Mouse (Mus musculus): ENCODE measurements at regions not wholly inside any gene's neighbourhood (a gene's known extent, or its start where the extent isn't known, plus 50 kb on each side); places are given as distances from the start of the nearest gene placed in this dataset.

- ATAC-seq (ENCODE audit: insufficient read depth, low read depth), result no peak
Observed at GRCm38 (mm10) chr15:52836896-52837295, 1047.8 kb upstream of the Gm7489 start.

DNA sequence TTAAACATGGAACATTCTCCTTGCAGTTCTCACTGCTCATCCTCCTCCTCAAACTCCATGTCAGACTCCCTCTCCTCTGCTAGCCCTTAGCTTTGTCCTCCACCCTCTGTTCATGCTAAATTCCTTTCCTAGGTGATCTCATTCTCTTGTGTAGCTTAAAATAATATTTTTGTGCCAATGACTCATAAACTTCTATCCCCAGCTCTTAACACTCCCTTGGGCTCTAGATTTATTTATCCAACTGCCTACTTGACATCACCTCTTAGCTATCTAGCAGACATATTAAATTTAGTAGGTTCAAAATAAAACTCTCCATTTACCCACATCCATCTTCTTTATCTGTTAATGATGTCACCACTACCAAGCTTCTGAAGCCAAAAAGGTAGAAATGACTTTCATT lies 1036.6 kb upstream of the Gm7489 start:
- H3K27me3 ChIP-seq (ENCODE audit: control insufficient read depth, insufficient read depth, low read length), result no peaks in the 10 kb centered on the region
- no peak overlapping the region for H3K4me3 ChIP-seq (ENCODE audit: low read depth, low read length)
- DNase-seq (ENCODE audit: low spot score), result no peak
- H3K27ac ChIP-seq (ENCODE audit: low read depth), result no peak overlapping the region
- no peaks in the 10 kb centered on the region for H3K36me3 ChIP-seq (replicated peaks; ENCODE audit: control insufficient read depth, insufficient read depth, low read length)
- no peak for ATAC-seq (ENCODE audit: insufficient read depth, low read depth)
- no peak overlapping the region for H3K4me2 ChIP-seq (ENCODE audit: low read depth, low read length)
- TF ChIP-seq CTCF (IDR thresholded peaks at IDR 0.05; ENCODE audit: low read depth) (no peak), EP300 (IDR thresholded peaks at IDR 0.05; ENCODE audit: low read depth) (no peak)
- no peaks in the 10 kb centered on the region for H3K9me3 ChIP-seq (replicated peaks; ENCODE audit: control insufficient read depth, low read length)
- no peaks in the 10 kb centered on the region for H3K4me1 ChIP-seq (ENCODE audit: control insufficient read depth, insufficient read depth)
- H3K9ac ChIP-seq (replicated peaks; ENCODE audit: low read depth, low read length), result no peak overlapping the region

More at GRCm38 (mm10) chr15:52836896-52837295, 1047.8 kb upstream of the Gm7489 start:
- H3K27me3 ChIP-seq (ENCODE audit: control insufficient read depth, insufficient read depth, low read length), result no peaks in the 10 kb centered on the region
- H3K9me3 ChIP-seq (replicated peaks; ENCODE audit: control insufficient read depth, low read length), result no peaks in the 10 kb centered on the region
- H3K4me1 ChIP-seq (ENCODE audit: control insufficient read depth, insufficient read depth), result no peaks in the 10 kb centered on the region
- H3K4me3 ChIP-seq (ENCODE audit: low read depth, low read length), result no peak overlapping the region
- no peak for DNase-seq (ENCODE audit: low spot score)
- H3K9ac ChIP-seq (replicated peaks; ENCODE audit: low read depth, low read length), result no peak overlapping the region
- H3K36me3 ChIP-seq (replicated peaks; ENCODE audit: control insufficient read depth, insufficient read depth, low read length), result no peaks in the 10 kb centered on the region
- no peak overlapping the region for H3K27ac ChIP-seq (ENCODE audit: low read depth)
- no peak for TF ChIP-seq CTCF (IDR thresholded peaks at IDR 0.05; ENCODE audit: low read depth)
- no peak for TF ChIP-seq EP300 (IDR thresholded peaks at IDR 0.05; ENCODE audit: low read depth)
- H3K4me2 ChIP-seq (ENCODE audit: low read depth, low read length), result no peak overlapping the region
- 85% methylated on average over 2 of the region's 2 CpGs for WGBS

DNA sequence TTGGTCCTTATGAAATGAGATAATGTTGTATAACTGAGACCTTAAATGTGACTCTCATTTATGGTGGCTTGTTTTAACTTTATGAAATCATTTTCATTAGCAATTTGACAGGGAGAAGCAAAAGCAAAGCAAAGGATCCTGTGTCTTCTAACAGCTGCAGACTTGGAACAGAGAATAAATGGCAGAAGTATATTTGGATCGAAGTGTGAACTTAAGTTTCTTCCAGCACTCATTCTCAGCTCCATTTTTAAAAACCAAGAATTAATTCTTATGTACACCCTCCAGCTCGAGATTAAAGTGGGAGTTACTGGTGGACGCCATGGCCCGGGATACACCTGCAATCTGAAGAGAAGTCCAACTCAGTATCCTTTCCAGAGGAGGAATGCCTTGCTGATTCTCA lies 1026.0 kb upstream of the Gm7489 start:
- Histone ChIP-seq H3K4me1 (ENCODE audit: control insufficient read depth, insufficient read depth) (no peaks in the 10 kb centered on the region), H3K9me3 (replicated peaks; ENCODE audit: control insufficient read depth, low read length) (no peaks in the 10 kb centered on the region), H3K27me3 (ENCODE audit: control insufficient read depth, insufficient read depth, low read length) (no peaks in the 10 kb centered on the region), H3K36me3 (replicated peaks; ENCODE audit: control insufficient read depth, insufficient read depth, low read length) (no peaks in the 10 kb centered on the region), H3K9ac (replicated peaks; ENCODE audit: low read depth, low read length) (no peak overlapping the region), H3K27ac (ENCODE audit: low read depth) (no peak overlapping the region), H3K4me3 (ENCODE audit: low read depth, low read length) (no peak overlapping the region), H3K4me2 (ENCODE audit: low read depth, low read length) (no peak overlapping the region)
- ATAC-seq (ENCODE audit: insufficient read depth, low read depth) (no peak), DNase-seq (ENCODE audit: low spot score) (no peak)
- TF ChIP-seq CTCF (IDR thresholded peaks at IDR 0.05; ENCODE audit: low read depth) (no peak), EP300 (IDR thresholded peaks at IDR 0.05; ENCODE audit: low read depth) (no peak)
- WGBS, result 67% methylated on average over 4 of the region's 4 CpGs

GRCm38 (mm10) chr15:52863494-52863893 lies 1021.2 kb upstream of the Gm7489 start:
- no peak overlapping the region for H3K4me2 ChIP-seq (ENCODE audit: low read depth, low read length)
- no peaks in the 10 kb centered on the region for H3K9me3 ChIP-seq (replicated peaks; ENCODE audit: control insufficient read depth, low read length)
- no peaks in the 10 kb centered on the region for H3K27me3 ChIP-seq (ENCODE audit: control insufficient read depth, insufficient read depth, low read length)
- H3K4me1 ChIP-seq (ENCODE audit: control insufficient read depth, insufficient read depth), result no peaks in the 10 kb centered on the region
- H3K36me3 ChIP-seq (replicated peaks; ENCODE audit: control insufficient read depth, insufficient read depth, low read length), result no peaks in the 10 kb centered on the region
- WGBS, result 72% methylated on average over 4 of the region's 4 CpGs
- DNase-seq (ENCODE audit: low spot score) (no peak), ATAC-seq (ENCODE audit: insufficient read depth, low read depth) (no peak)
- H3K27ac ChIP-seq (ENCODE audit: low read depth), result no peak overlapping the region
- no peak overlapping the region for H3K4me3 ChIP-seq (ENCODE audit: low read depth, low read length)
- TF ChIP-seq CTCF (IDR thresholded peaks at IDR 0.05; ENCODE audit: low read depth) (no peak), EP300 (IDR thresholded peaks at IDR 0.05; ENCODE audit: low read depth) (no peak)
- no peak overlapping the region for H3K9ac ChIP-seq (replicated peaks; ENCODE audit: low read depth, low read length)

- Histone ChIP-seq H3K4me2 (ENCODE audit: low read depth, low read length) (no peak overlapping the region), H3K36me3 (replicated peaks; ENCODE audit: control insufficient read depth, insufficient read depth, low read length) (no peaks in the 10 kb centered on the region), H3K27me3 (ENCODE audit: control insufficient read depth, insufficient read depth, low read length) (no peaks in the 10 kb centered on the region), H3K4me1 (ENCODE audit: control insufficient read depth, insufficient read depth) (no peaks in the 10 kb centered on the region), H3K4me3 (ENCODE audit: low read depth, low read length) (no peak overlapping the region), H3K27ac (ENCODE audit: low read depth) (no peak overlapping the region), H3K9me3 (replicated peaks; ENCODE audit: control insufficient read depth, low read length) (no peaks in the 10 kb centered on the region), H3K9ac (replicated peaks; ENCODE audit: low read depth, low read length) (no peak overlapping the region)
- 52% methylated on average over 9 of the region's 9 CpGs for WGBS
- TF ChIP-seq CTCF (IDR thresholded peaks at IDR 0.05; ENCODE audit: low read depth), result no peak
- no peak for TF ChIP-seq EP300 (IDR thresholded peaks at IDR 0.05; ENCODE audit: low read depth)
- no peak for DNase-seq (ENCODE audit: low spot score)
- ATAC-seq (ENCODE audit: insufficient read depth, low read depth), result no peak
Observed at GRCm38 (mm10) chr15:52892244-52892950, 992.3 kb upstream of the Gm7489 start.

GRCm38 (mm10) chr15:52898107-52898506 lies 986.6 kb upstream of the Gm7489 start:
- 17% methylated on average over 1 of the region's 1 CpGs for WGBS
- no peak for TF ChIP-seq CTCF (IDR thresholded peaks at IDR 0.05; ENCODE audit: low read depth)
- TF ChIP-seq EP300 (IDR thresholded peaks at IDR 0.05; ENCODE audit: low read depth), result no peak
- no peak overlapping the region for H3K27ac ChIP-seq (ENCODE audit: low read depth)
- no peaks in the 10 kb centered on the region for H3K4me1 ChIP-seq (ENCODE audit: control insufficient read depth, insufficient read depth)
- no peaks in the 10 kb centered on the region for H3K27me3 ChIP-seq (ENCODE audit: control insufficient read depth, insufficient read depth, low read length)
- H3K4me2 ChIP-seq (ENCODE audit: low read depth, low read length), result no peak overlapping the region
- H3K9ac ChIP-seq (replicated peaks; ENCODE audit: low read depth, low read length), result no peak overlapping the region
- no peaks in the 10 kb centered on the region for H3K9me3 ChIP-seq (replicated peaks; ENCODE audit: control insufficient read depth, low read length)
- ATAC-seq (ENCODE audit: insufficient read depth, low read depth) (no peak), DNase-seq (ENCODE audit: low spot score) (no peak)
- H3K36me3 ChIP-seq (replicated peaks; ENCODE audit: control insufficient read depth, insufficient read depth, low read length), result no peaks in the 10 kb centered on the region
- no peak overlapping the region for H3K4me3 ChIP-seq (ENCODE audit: low read depth, low read length)
